Mouse (Mus musculus) forebrain, embryonic 12.5 days (tissue): Measurements from ENCODE around the gene Ufc1. TPM values are rescaled to one million over a fixed set of nuclear protein-coding genes. Genes with fewer than 3 reads are reported as not detected.

ENCODE experiments used
- ATAC-seq: fragments of 200-750 bp; cut with Nextera tagmentation; 2 replicates; pipeline ENCODE4 v1.8.0; 2017; ENCODE audit warnings: moderate TSS enrichment; ENCODE audit not compliant: low FRiP score
- H3K27ac ChIP-seq: fragments of 300-500 bp; sonication (generic); 2 replicates; pipeline ENCODE4 v1.5.1; 2016; ENCODE audit warnings: mild to moderate bottlenecking
- H3K27me3 ChIP-seq: fragments of 300-500 bp; sonication (generic); 2 replicates; pipeline ENCODE4 v1.6.1; 2016; ENCODE audit warnings: mild to moderate bottlenecking
- H3K36me3 ChIP-seq: fragments of 300-500 bp; sonication (generic); replicated peaks from 2 replicates; pipeline ENCODE4 v1.6.1; 2016; ENCODE audit warnings: mild to moderate bottlenecking
- H3K4me1 ChIP-seq: fragments of 300-500 bp; sonication (generic); 2 replicates; pipeline ENCODE4 v1.6.1; 2016
- H3K4me2 ChIP-seq: fragments of 300-500 bp; sonication (generic); 2 replicates; pipeline ENCODE4 v1.6.1; 2016; ENCODE audit warnings: mild to moderate bottlenecking, moderate library complexity
- H3K4me3 ChIP-seq: fragments of 300-500 bp; sonication (generic); replicated peaks from 2 replicates; pipeline ENCODE4 v1.5.1; 2016; ENCODE audit warnings: mild to moderate bottlenecking
- H3K9ac ChIP-seq: fragments of 300-500 bp; sonication (generic); 2 replicates; pipeline ENCODE4 v1.6.1; 2016; ENCODE audit warnings: mild to moderate bottlenecking
- H3K9me3 ChIP-seq: fragments of 300-500 bp; sonication (generic); 2 replicates; pipeline ENCODE4 v1.6.1; 2016
- WGBS: fragments of 180-500 bp; shearing (Covaris S2); methylation state at CpG from one replicate; pipeline ENCODE4 v1.1.7; 2016; 5-methylcytosine and 5-hydroxymethylcytosine counted together
- polyA plus RNA-seq: library from polyadenylated mRNA; unstranded; fragments of >200 nt; fragmentation: Nextera tagmentation; extraction: Ambion mirVana; gene quantifications from 2 replicates; pipeline ENCODE4 v1.2.1, GENCODE M21; 2016

The Ufc1 gene
- polyA plus RNA-seq, 1 experiment from 2014 or later: 98.4 TPM

DNA sequence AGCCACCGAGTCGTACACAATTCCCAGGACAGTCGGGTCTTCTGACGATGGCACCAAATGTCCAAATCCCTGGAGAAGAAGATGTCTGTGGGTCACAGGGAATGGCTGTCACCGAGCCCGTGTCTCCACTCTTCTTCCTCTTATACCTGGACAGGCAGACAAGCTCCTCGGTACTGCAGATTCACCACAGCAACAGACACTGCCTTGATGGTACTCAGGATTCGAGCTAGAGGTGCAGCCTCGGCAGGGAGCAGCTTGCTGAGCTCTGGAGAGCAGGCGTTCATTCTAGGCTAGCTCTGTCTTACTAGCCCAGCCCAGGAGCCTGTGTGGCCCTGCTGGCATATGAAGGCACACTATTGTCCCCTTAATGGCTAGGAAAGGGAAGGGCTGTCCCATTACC lies 17.1 kb downstream of the Ufc1 start:
- Histone ChIP-seq H3K4me1 (peaks cover 23% of the 10 kb centered on the region), H3K27ac (no peak overlapping the region), H3K4me3 (no peak overlapping the region), H3K27me3 (no peaks in the 10 kb centered on the region), H3K9ac (no peak overlapping the region), H3K36me3 (peaks cover 69% of the 10 kb centered on the region), H3K9me3 (no peaks in the 10 kb centered on the region), H3K4me2 (no peak overlapping the region)
- ATAC-seq: no peak
- 86% methylated on average over 10 of the region's 10 CpGs for WGBS

DNA sequence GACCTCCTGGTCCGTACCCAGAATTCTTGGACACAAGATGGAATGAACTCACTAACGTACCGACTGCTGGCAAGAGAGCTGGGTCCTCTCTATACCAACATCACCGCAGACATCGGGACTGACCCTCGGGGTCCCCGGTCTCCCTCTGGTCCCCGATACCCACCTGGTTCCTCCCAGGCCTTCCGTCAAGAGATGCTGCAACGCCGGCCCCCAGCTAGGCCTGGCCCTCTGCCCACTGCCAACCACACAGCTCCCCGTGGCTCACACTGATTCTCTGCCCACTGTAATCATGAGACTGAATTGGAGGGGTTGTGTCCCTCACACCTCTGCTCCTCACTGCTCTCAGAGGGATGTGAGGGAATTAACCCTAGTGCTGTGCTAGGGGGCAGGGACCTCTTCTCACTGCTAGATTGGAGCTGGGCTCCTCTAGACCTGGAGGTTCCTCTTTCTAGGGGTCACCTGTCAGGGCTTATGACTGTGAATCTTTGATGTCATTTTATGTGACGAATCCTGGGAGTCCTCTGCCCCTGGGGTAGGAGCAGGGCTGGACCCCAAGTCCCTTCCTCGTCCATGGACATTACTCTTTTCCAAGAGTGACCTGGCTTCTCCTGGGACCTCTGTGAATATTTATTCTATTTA lies 18.6 kb downstream of the Ufc1 start:
- WGBS: 94% methylated on average over 14 of the region's 14 CpGs
- no peaks in the 10 kb centered on the region for H3K27me3 ChIP-seq
- H3K4me1 ChIP-seq: peaks cover 16% of the 10 kb centered on the region
- no peak overlapping the region for H3K9ac ChIP-seq
- H3K27ac ChIP-seq: no peak overlapping the region
- no peak overlapping the region for H3K4me2 ChIP-seq
- H3K9me3 ChIP-seq: no peaks in the 10 kb centered on the region
- no peak for ATAC-seq
- H3K36me3 ChIP-seq: peaks cover 71% of the 10 kb centered on the region
- no peak overlapping the region for H3K4me3 ChIP-seq

- Histone ChIP-seq H3K36me3 (peaks cover 71% of the 10 kb centered on the region), H3K27ac (no peak overlapping the region), H3K4me2 (no peak overlapping the region), H3K9ac (no peak overlapping the region), H3K4me3 (no peak overlapping the region), H3K27me3 (no peaks in the 10 kb centered on the region), H3K4me1 (peaks cover 20% of the 10 kb centered on the region), H3K9me3 (no peaks in the 10 kb centered on the region)
- ATAC-seq: no peak
- WGBS: 81% methylated on average over 11 of the region's 11 CpGs
Measured at GRCm38 (mm10) chr1:171275144-171275734, 19.6 kb downstream of the Ufc1 start.

DNA sequence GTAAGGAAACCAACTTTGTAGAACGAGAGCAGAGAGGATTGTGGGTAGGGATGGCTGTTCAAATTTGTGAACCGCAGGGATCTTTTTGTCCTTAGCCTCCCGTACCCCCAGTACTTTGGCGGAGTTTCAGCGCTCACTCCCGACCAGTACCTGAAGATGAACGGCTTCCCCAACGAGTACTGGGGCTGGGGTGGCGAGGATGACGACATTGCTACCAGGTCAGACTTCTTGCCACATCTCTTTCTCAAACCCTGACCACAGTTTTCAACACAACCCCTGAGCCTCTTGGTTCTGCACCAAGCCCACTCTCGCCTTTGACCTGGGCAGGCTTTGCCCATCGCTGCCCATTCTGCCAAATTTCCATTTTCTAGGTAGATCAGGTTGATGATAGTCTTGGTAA lies 20.7 kb downstream of the Ufc1 start:
- no peak overlapping the region for H3K4me2 ChIP-seq
- H3K4me1 ChIP-seq: peaks cover 17% of the 10 kb centered on the region
- no peaks in the 10 kb centered on the region for H3K9me3 ChIP-seq
- no peaks in the 10 kb centered on the region for H3K27me3 ChIP-seq
- H3K36me3 ChIP-seq: peaks cover 68% of the 10 kb centered on the region
- ATAC-seq: no peak
- no peak overlapping the region for H3K4me3 ChIP-seq
- H3K9ac ChIP-seq: no peak overlapping the region
- H3K27ac ChIP-seq: no peak overlapping the region
- WGBS: 93% methylated on average over 12 of the region's 12 CpGs

DNA sequence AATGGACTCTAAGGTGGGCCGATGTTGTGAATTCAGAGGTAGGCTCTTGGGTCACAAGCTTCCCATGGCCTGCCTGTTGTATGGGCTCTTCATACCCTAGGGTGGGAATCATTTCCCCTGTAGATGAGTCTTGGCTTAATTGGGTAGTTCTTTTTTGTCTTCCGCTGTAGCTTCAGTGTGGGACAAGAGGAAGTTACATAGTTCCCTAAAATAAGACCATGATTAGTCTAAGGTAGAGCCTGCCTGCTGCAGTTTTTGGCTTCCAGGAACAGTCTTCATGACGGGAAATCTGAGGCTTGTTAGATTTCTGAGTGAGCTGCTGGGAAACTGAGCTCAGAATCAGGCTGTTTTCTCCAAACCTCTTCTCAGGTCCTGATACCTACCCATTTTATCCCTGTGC lies 22.7 kb downstream of the Ufc1 start:
- H3K4me1 ChIP-seq: peaks cover 17% of the 10 kb centered on the region
- WGBS: 95% methylated on average over 3 of the region's 3 CpGs
- no peak overlapping the region for H3K9ac ChIP-seq
- H3K27ac ChIP-seq: no peak overlapping the region
- no peak for ATAC-seq
- H3K36me3 ChIP-seq: peaks cover 52% of the 10 kb centered on the region
- H3K27me3 ChIP-seq: no peaks in the 10 kb centered on the region
- H3K9me3 ChIP-seq: no peaks in the 10 kb centered on the region
- H3K4me2 ChIP-seq: 0 out of 2 replicates have a peak overlapping the region, but pooled peaks have one; percentile 98
- H3K4me3 ChIP-seq: no peak overlapping the region

GRCm38 (mm10) chr1:171271622-171272021 lies 23.2 kb downstream of the Ufc1 start:
- Histone ChIP-seq H3K4me3 (no peak overlapping the region), H3K4me2 (peak overlapping the region; percentile 98; the same call in 1 of the 2 replicates), H3K9me3 (no peaks in the 10 kb centered on the region), H3K9ac (no peak overlapping the region), H3K36me3 (peaks cover 47% of the 10 kb centered on the region), H3K27me3 (no peaks in the 10 kb centered on the region), H3K27ac (no peak overlapping the region), H3K4me1 (peaks cover 17% of the 10 kb centered on the region)
- no peak for ATAC-seq
- WGBS: 81% methylated on average over 10 of the region's 10 CpGs

DNA sequence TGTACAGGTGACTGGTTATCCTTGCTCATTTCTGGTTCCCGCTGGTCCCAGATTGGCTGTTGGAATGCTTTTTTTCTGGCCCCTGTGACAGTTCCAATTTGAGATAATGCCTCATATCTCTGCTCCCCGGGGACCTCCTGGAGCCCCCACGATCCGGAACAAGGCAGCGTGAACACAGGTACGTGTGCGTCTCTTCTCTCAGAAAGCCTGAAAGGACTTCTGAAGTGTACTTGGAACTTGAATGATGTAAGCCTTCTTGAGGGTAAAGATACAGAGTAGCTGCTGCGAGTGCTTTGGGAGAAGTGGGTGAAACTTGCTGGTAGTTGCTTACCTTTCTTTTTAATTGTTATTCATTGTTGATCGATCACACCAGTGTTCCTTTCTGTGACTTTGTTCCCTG lies 23.6 kb downstream of the Ufc1 start:
- no peaks in the 10 kb centered on the region for H3K27me3 ChIP-seq
- H3K4me2 ChIP-seq: peak overlapping the region; percentile 98
- ATAC-seq: no peak

DNA sequence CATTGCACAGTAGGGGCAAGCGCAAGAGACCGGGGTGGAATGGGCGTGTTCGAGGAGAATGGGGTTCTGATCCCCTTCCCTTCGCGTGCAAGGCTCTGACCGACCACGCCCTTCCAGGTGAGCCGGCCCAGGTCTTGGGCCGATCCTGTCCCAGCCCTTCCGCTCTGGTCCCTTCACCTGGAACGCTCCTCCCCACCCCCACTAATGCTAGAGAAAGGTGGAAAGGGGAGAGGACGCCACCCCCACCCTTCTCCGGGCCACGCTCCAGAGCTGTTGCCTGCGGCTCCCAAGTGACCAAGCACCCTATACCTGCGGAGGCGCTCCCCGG lies 24.3 kb downstream of the Ufc1 start:
- Histone ChIP-seq H3K4me1 (peaks cover 17% of the 10 kb centered on the region), H3K27ac (0 out of 2 replicates have a peak overlapping the region, but pooled peaks have one; percentile 51), H3K9ac (peak overlapping the region; percentile 84), H3K36me3 (peaks cover 37% of the 10 kb centered on the region), H3K4me2 (peak overlapping the region; percentile 98), H3K9me3 (no peaks in the 10 kb centered on the region), H3K4me3 (peak overlapping the region; percentile 77), H3K27me3 (0 out of 2 replicates have a peak, but pooled peaks cover 3% of the 10 kb centered on the region)
- ATAC-seq: peak; percentile 69
- WGBS: under 1% methylated on average over 19 of the region's 19 CpGs

More for the DNA sequence above, 23.6 kb downstream of the Ufc1 start:
- WGBS: 59% methylated on average over 9 of the region's 9 CpGs
- peaks cover 17% of the 10 kb centered on the region for H3K4me1 ChIP-seq
- peak overlapping the region; percentile 77 for H3K4me3 ChIP-seq
- no peaks in the 10 kb centered on the region for H3K9me3 ChIP-seq
- H3K27ac ChIP-seq: no peak overlapping the region
- peak overlapping the region; percentile 84 for H3K9ac ChIP-seq
- peaks cover 43% of the 10 kb centered on the region for H3K36me3 ChIP-seq

DNA sequence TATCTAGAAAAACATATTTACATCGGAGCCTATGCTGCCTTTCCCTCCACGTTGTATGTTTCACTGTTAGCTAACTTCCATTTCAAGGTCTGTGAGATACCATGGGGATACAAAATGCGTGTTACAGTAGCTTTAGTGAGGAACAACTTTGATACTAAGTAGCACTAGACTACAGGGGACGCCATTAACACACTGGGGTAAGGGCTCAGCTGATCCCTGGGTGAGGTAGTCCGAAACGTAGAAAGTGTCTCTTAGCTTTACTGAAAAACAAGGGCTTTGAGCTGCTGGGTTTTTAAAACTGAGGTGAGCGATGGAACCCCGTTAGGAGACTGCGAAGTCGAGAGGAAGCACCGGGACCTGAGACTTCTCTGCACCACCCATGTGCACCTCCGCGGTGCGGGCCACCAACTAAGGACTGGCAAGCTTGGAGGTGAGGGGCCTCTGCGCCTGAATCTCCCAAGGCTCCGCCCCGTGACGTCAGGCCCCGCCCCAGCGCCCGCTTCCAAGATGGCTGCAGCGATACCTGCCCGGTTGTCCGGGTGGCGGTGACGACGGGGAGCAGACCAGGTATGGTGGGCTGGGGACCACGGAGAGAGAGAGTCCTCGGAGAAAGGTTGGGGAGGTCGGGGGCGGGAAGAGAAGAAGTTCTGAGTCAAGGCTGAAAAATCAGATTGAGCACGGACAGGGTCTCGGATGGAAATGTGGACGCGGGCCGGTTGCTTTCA lies 24.8 kb downstream of the Ufc1 start, which contains the start of gene B4galt3:
Gene B4galt3 (plus strand): TSS at position 481 of the 725 bp plus-strand sequence.
- peak; percentile 97 for ATAC-seq
- peaks cover 17% of the 10 kb centered on the region for H3K4me1 ChIP-seq
- peak within 1 kb of the TSS; percentile 98 for H3K4me2 ChIP-seq
- peak within 1 kb of the TSS; percentile 77 for H3K4me3 ChIP-seq
- 3% methylated on average over 36 of the region's 36 CpGs for WGBS
- 0 out of 2 replicates have a peak, but pooled peaks cover 3% of the 10 kb centered on the region for H3K27me3 ChIP-seq
- peak within 1 kb of the TSS; percentile 51 for H3K27ac ChIP-seq
- no peaks in the 10 kb centered on the region for H3K9me3 ChIP-seq
- H3K36me3 ChIP-seq: peaks cover 31% of the 10 kb centered on the region
- H3K9ac ChIP-seq: peak within 1 kb of the TSS; percentile 84

GRCm38 (mm10) chr1:171268341-171268740 lies 26.5 kb downstream of the Ufc1 start:
- WGBS: 57% methylated on average over 1 of the region's 1 CpGs
- Histone ChIP-seq H3K4me1 (peaks cover 22% of the 10 kb centered on the region), H3K4me2 (no peak overlapping the region), H3K27me3 (0 out of 2 replicates have a peak, but pooled peaks cover 3% of the 10 kb centered on the region), H3K4me3 (no peak overlapping the region), H3K9ac (no peak overlapping the region), H3K9me3 (no peaks in the 10 kb centered on the region), H3K27ac (no peak overlapping the region), H3K36me3 (peaks cover 15% of the 10 kb centered on the region)
- no peak for ATAC-seq

DNA sequence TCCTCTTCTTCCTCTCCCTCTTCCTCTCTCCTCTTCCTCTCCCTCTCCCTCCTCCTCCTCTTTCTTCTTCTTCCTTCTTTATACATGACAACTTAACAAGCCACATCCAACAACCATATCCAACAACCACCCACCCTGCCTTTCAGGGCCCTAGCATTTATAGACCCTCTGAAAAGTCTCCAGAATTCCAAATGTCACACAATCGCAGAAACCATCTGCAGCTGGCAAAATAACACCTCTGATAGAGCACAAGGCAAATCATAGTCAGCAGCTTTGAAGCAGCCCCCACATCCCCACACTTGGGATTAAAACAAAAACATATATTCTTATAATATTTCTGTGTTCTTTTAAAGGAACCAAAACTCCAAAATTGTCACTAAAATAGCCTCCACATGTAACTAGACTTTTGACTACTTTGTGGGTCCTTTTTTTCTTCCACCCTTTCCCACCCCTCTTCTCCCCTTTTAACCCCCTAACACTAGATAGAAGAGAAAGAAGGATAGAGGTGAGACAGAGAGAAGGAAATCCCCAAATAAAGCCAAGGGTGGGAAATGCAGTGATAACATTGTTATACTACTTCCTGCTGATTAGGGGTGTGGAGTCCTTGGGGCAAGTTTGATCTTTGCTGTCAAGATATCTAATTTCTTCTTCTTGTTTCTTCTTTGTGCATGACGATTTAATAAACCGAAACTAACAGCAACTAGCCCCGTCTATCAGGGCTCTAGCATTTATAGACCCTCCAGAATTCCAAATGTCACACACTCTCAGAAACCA lies 28.7 kb downstream of the Ufc1 start:
- Histone ChIP-seq H3K9me3 (no peaks in the 10 kb centered on the region), H3K27ac (no peak overlapping the region), H3K4me2 (no peak overlapping the region), H3K27me3 (0 out of 2 replicates have a peak, but pooled peaks cover 3% of the 10 kb centered on the region), H3K4me3 (no peak overlapping the region), H3K9ac (no peak overlapping the region), H3K36me3 (no peaks in the 10 kb centered on the region), H3K4me1 (peaks cover 29% of the 10 kb centered on the region)
- 75% methylated on average over 4 of the region's 4 CpGs for WGBS
- ATAC-seq: no peak
